Mouse (Mus musculus): ENCODE results near the gene Ero1lb. TPM values are rescaled to one million over a fixed set of nuclear protein-coding genes. Genes with fewer than 3 reads are reported as not detected.

Gene Ero1lb
- 10.6 TPM for polyA plus RNA-seq (2017; shearing (Covaris generic))

GRCm38 (mm10) chr13:12565621-12566390 lies at the start of gene Ero1lb:
Gene Ero1lb (plus strand): TSS chr13:12565874.

GRCm38 (mm10) chr13:12519955-12520584 lies 45.6 kb upstream of the Ero1lb start, which contains the start of gene Edaradd:
Gene Edaradd (minus strand): TSS chr13:12520438.

Other genes starting within 250 kb of the Ero1lb start
- 11.5 TPM for gene Actn2, start 225.1 kb upstream of the Ero1lb start, polyA plus RNA-seq (2017; shearing (Covaris generic))
- 73.4 TPM for gene Heatr1, start 170.8 kb upstream of the Ero1lb start, polyA plus RNA-seq (2017; shearing (Covaris generic))
- gene Lgals8, start 100.9 kb upstream of the Ero1lb start, polyA plus RNA-seq (2017; shearing (Covaris generic)) = 90.8 TPM
- 0.45 TPM for gene Edaradd, start 45.4 kb upstream of the Ero1lb start, polyA plus RNA-seq (2017; shearing (Covaris generic))
- gene Prl2c3, start 234.2 kb downstream of the Ero1lb start, polyA plus RNA-seq (2017; shearing (Covaris generic)) = not detected